Mouse (Mus musculus): Measurements from ENCODE around the gene Gm9736.

- TF ChIP-seq CTCF (IDR thresholded peaks at IDR 0.05; ENCODE audit: low read depth, low read length) (no peak), POLR2A (IDR thresholded peaks at IDR 0.05; ENCODE audit: borderline replicate concordance, low read depth, low read length) (no peak)
These were observed 22.9 kb downstream of the Gm9736 start for GRCm38 (mm10) chr10:77728280-77728679.

Measured in bone marrow macrophage, adult 2 months (primary cell).